Mouse (Mus musculus) urinary bladder, adult 18-20 months (tissue): ENCODE measurements around the gene Rpl6.
"Not testable (repeated sequence)": the region's sequence is repeated elsewhere in the genome, so short reads cannot be mapped to it uniquely, and the experiment has no call there.

Source experiments
- DNase-seq, 2 experiments: peaks; one replicate each; pipeline ENCODE4 v3.0.0; 2022; ENCODE audit warnings: low spot score in 2 of 2, mixed read lengths in 2 of 2

The Rpl6 gene

DNA sequence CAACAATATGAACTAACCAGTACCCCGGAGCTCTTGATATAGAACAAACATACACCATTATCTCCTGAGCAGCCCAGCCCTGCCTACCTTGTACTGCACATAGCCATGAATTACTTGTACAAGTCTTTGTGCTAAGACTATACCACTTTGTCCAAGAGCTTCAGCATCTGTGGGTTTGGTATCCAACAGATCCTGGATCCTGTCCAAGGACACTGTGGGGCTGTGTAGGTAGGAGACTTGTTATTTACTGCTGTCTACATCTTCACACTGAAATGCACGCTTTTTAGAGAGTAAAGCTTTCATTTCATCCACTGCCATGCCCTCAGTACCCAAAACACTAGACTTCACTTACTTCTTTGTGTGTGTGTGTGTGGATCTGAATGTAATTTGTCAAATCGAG lies 20.6 kb downstream of the Rpl6 start:
- DNase-seq, result no peak

- no peak for DNase-seq
Measured at GRCm38 (mm10) chr5:121225854-121226253, 21.6 kb downstream of the Rpl6 start.

DNA sequence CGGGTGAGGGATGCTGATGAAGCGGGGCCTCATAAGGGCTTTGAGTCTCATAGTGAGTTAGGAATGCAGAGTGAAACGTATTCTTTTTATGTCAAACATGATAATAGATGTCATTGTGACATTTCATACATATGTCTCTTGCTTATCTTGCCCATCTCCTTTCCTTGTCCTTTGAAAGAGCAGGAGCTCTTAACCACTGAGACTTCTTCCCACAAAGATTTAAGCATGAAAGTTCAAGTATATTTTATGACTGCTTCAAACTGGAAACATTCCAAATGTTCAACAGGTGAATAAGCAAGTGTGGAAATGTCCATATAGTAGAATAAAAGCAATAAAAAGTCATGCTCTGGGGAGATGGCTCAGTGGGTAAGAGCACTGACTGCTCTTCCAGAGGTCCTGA lies 22.1 kb downstream of the Rpl6 start:
- DNase-seq, result no peak

DNA sequence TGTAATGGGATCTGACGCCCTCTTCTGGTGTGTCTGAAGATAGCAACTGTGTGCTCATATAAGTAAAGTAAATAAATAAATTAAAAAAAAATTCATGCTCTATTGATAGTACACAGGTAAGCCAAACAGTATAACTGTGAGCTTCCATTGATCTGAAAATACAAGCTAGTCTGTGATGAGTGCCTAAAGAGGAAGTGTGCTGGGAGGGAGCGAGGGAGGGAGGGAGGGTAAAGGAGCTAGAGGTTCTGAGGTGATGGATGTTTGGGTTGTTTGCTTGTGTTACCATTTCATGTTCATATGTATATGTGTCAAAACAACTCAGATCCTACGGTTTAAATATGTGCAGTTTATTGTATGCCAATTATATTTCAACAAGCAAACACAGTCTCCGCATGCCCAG lies 22.6 kb downstream of the Rpl6 start:
- no peak for DNase-seq

GRCm38 (mm10) chr5:121227330-121227729 lies 23.0 kb downstream of the Rpl6 start:
- DNase-seq, result not testable (repeated sequence)

DNA sequence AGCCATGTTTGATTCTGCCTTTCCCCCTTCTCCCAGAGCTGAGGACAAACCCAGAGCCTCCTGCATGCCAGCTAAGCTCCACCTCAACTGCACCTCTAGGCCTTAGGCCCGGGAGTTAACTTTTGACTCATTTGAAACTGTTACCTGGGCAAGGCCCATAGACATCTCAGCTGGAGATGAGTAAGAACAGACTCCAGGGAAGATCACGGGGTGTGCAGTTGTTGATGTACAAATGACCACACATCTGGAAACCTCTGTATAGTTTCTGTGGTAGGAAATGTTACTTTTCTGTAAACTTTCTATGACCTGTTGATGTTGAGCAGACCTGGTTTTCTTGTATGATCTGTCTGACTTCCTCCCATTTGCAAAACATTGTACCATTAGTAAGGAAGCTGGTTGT lies 24.9 kb downstream of the Rpl6 start:
- no peak for DNase-seq

- no peak for DNase-seq
Measured at GRCm38 (mm10) chr5:121230811-121231210, 26.5 kb downstream of the Rpl6 start.

DNA sequence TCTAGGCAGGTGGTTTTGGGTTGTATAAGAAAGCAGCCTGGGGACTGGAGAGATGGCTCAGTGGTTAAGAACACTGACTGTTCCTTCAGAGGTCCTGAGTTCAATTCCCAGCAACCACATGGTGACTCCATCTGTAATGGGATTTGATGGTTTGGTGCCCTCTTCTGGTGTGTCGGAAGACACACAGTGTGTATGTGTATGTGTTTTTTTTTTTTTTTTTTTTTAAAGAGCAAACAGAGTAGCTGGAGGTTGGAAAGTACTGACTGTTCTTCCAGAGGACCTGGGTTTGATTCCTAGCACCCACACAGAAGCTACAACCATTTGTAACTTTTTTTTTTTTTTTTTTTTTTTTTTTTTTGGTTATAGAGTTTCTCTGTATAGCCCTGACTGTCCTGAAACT lies 28.5 kb downstream of the Rpl6 start:
- DNase-seq, result no peak

GRCm38 (mm10) chr5:121233726-121234125 lies 29.4 kb downstream of the Rpl6 start:
- no peak for DNase-seq

DNA sequence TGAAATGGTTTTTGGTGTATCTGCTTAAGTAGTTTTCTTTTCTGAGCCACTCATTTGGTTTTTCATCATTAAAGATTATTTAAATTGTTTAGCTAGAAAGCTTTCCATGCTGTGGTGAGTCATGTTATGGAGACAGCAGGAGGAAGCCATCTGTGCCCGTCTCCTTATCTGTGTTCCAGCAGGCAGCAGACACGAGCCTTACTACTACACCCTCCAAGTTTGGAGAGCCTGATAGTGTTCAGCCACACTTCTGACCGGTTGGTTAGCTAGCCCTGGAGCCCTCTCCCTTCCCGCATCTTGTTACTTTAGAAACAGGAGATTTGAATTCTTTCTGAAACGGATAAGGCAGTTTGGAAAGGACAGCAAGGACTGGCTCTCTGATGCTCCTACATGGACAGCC lies 31.9 kb downstream of the Rpl6 start:
- no peak for DNase-seq

DNA sequence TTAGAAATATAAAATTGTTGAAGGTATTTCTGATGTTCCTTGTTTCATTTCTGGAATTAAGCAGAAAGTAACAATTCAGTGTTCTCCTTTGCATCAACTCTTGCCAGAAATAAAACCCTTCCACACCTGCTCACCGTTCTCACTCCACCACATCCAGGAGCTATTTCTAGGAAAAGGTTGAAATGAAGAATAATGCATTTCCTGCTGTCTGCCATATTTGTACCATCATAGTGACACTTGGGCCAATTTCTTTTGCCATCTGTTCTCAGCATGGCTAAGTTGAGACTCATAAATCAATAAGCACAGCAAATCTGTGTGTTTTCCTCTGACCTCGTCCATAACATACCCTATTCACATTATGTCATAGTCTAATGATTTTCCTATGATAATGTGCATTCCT lies 33.9 kb downstream of the Rpl6 start:
- no peak for DNase-seq

DNA sequence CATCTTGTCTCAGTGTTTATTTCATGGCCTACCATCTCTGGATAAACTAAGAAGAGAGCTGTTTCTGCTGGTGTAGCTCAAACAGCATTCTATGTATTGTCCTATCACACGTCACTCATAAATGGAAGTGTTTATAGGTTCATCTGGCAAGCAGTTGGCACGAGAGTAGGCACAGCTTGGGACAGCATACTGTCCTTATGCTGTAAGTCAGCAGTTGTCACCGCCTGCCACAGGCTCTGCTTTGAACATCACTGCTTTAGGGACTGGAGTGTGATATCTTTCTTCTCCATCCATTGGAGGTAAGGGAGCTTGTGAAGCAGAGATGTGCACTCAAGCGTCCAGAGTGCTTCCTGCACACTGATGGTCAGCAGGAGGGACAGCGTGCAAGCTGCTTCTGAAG lies 35.6 kb downstream of the Rpl6 start:
- no peak for DNase-seq

- no peak for DNase-seq
Measured at GRCm38 (mm10) chr5:121241182-121241581, 36.9 kb downstream of the Rpl6 start.

DNA sequence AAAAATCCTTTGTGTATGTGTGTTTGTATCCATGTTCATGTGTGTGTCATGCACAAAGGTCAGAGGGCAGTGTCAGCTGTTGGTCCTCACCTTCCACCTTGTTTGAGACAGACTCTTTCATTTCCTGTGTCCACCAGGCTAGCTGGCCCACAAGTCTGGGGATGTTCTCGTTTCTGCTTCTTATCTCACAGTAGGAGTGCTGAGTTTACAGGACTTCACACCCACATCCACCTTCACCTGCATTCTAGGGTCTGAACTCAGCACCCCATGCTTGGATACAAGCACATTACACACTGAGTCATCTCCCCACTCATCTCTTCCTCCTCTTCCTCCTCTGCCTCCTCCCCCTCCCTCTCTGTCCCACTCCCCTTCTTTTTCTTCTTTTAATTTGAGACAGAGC lies 38.0 kb downstream of the Rpl6 start:
- no peak for DNase-seq

DNA sequence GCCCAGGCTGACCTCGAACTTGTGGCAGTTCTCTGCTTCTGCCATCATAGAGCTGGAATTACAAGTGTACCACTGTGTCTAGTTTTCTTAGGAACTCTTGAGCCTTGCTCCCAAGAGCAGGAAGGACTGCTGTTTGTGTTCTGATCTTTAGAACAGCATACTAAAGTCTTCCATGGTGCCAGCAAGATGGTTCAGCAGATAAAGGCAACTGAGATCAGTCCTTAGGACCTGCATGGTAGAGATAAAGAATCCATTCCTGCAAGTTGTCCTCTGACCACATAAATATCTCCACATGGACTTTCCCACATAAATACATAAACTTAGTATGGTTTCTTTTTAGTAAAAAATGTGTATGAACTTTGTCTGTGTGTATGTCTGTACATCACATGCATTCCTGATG lies 38.4 kb downstream of the Rpl6 start:
- DNase-seq, result no peak

- no peak for DNase-seq
Measured at GRCm38 (mm10) chr5:121243676-121244364, 39.5 kb downstream of the Rpl6 start.

DNA sequence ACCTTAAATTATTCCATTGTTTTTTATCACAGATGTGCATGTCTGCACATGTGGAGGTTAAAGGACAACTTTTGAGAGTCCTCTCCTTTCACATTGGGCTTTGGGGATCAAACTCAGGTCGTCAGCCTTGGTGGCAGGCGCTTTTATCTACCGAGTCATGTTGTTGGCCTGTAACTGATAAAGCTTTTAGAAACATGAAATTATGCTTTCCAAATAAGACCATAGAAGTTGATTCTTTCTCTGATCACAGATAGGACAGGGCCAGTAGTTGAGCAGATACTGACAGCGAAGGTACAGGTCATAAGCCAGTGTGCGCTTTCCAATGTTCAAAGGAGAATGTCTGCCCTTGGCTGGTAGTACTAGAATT lies 40.1 kb downstream of the Rpl6 start:
- DNase-seq, result no peak

DNA sequence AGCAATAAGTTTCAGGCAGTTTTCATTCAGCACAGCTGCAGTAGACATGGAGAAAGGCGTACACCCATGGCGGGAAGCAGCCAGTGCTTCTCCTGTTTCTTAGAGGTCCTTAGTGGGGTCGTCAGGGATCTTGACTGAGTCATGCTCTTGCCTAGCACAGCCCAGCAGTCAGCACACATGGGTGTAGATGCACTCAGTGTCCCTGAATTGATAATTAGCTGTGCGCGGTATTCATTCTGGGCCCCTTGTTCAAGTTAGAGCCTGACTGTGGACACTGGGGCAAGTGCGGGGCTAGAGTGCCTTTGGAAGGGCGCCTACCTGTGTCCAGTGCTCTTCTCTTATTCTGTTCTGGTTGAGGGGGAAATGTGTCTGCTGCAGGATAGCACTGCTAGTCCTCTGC lies 40.9 kb downstream of the Rpl6 start:
- DNase-seq, result no peak

DNA sequence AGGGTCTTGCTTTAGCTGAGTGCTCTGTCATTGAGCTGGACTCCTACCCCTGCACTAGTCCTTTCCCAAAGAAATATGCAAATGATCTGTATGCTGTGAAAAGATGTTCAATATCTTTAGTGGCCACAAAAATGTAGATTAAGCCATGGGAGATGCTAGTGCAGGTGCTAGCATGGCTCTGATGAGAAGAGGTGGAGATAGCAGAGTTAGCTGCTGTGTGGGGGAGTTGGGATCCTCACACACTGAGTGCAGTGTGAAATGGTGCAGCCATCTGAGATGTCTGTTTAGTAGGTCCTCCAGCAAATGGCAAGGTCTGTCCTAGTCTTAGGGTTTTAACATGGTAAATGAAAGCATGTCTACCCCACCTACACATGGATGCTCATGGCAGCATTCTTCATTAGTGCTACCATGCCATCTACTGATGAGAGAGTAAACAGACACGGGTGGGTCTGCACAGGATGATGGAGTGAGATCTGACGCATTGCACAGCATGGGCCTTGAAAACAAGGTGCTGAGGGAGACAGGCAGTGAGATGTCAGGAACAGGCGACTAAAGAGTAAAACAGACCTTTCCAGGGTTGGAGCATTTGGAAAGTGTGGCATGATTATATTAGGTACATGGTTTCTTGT lies 44.6 kb downstream of the Rpl6 start:
- no peak for DNase-seq

GRCm38 (mm10) chr5:121249693-121250092 lies 45.4 kb downstream of the Rpl6 start:
- DNase-seq, result no peak

- DNase-seq, result no peak
Measured at GRCm38 (mm10) chr5:121251813-121252212, 47.5 kb downstream of the Rpl6 start.

DNA sequence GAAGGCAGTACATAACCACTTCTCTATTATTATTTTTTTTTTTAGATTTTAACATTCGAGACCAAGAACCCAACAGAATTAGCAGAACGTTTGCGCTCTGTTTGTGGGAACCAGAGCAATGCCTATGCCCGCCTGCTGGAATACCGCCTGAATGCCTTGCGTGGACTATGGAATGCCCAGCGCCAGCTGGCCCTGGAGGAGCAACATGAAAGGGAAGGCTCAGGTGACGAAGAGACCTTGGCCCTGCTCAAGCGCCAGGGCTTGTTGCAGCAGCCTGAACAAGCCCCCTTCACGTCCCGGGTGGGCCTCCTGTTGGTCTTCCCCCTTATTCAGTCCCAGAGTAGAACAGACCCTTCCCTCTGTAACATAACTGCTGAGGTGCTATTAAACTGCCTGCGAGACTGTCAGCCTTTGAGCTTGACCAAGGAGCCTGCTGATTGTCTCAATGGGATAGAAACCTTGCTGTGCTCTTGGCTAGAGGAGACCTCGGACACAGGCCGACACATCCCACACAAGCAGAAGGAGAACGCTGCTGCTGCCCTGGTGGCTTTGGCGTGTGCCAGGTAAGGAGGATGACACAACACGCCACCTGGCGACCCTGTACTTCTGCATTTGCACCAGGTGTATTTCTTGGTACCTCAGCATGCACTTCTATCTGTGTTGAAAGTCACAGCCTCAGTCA lies 49.7 kb downstream of the Rpl6 start:
- DNase-seq, result no peak

- DNase-seq, result no peak
Measured at GRCm38 (mm10) chr5:121254977-121255376, 50.7 kb downstream of the Rpl6 start.
